Mouse (Mus musculus) ovary, adult 18-20 months (tissue): ENCODE measurements around the gene Helz.

Experiments
- DNase-seq: peaks from one replicate; pipeline ENCODE4 v3.0.0; 2022; ENCODE audit warnings: low spot score, mixed read lengths

The Helz gene

GRCm38 (mm10) chr11:107728073-107728863 lies 180.5 kb downstream of the Helz start:
- no peak for DNase-seq

- no peak for DNase-seq
Measured at GRCm38 (mm10) chr11:107729141-107729540, 181.4 kb downstream of the Helz start.

- no peak for DNase-seq
Measured at GRCm38 (mm10) chr11:107730940-107731339, 183.2 kb downstream of the Helz start.

- no peak for DNase-seq
Measured at GRCm38 (mm10) chr11:107731498-107731897, 183.8 kb downstream of the Helz start.

- DNase-seq, result no peak
Measured at GRCm38 (mm10) chr11:107734133-107734532, 186.4 kb downstream of the Helz start.

- no peak for DNase-seq
Measured at GRCm38 (mm10) chr11:107737886-107738285, 190.2 kb downstream of the Helz start.

GRCm38 (mm10) chr11:107738418-107739099 lies 190.8 kb downstream of the Helz start:
- DNase-seq, result no peak

- DNase-seq, result no peak
Measured at GRCm38 (mm10) chr11:107743100-107743499, 195.4 kb downstream of the Helz start.
